Mouse (Mus musculus): Measurements from ENCODE around the gene H2afy2. TPM values are rescaled to one million over a fixed set of nuclear protein-coding genes. Genes with fewer than 3 reads are reported as not detected.
A peak's percentile ranks its signal among the peaks of the same experiment; 100 is the strongest.

H2afy2 gene
- polyA plus RNA-seq, 2 experiments, result 1.5 to 1.7 TPM

- Histone ChIP-seq H3K4me2 (ENCODE audit: low read depth) (no peak overlapping the region), H3K27ac (no peak overlapping the region), H3K4me1 (replicated peaks; ENCODE audit: control insufficient read depth in 2 of 2, insufficient read depth in 2 of 2, low read length in 1 of 2) (no peaks in the 10 kb centered on the region), H3K9me3 (ENCODE audit: control insufficient read depth, low read length) (no peaks in the 10 kb centered on the region), H3K4me3 (ENCODE audit: insufficient read depth in 1 of 2, low read depth in 2 of 2, low read length in 2 of 2) (no peak overlapping the region), H3K36me3 (replicated peaks; ENCODE audit: control insufficient read depth, insufficient read depth, low read depth) (peaks cover 4% of the 10 kb centered on the region; the same call in 1 of the 2 replicates), H3K9ac (replicated peaks) (no peak overlapping the region), H3K27me3 (ENCODE audit: control insufficient read depth, insufficient read depth, low read length) (no peaks in the 10 kb centered on the region)
- no peak for DNase-seq (ENCODE audit: low read depth in 3 of 3, low spot score in 3 of 3)
- TF ChIP-seq CTCF (IDR thresholded peaks at IDR 0.05; ENCODE audit: low read depth) (no peak), EP300 (IDR thresholded peaks at IDR 0.05; ENCODE audit: low read depth) (no peak)
- ATAC-seq (ENCODE audit: insufficient read depth), result no peak
- WGBS (ENCODE audit: insufficient replicate concordance), result 60% methylated on average over 6 of the region's 6 CpGs
Observed at GRCm38 (mm10) chr10:61706412-61707375, 77.3 kb downstream of the H2afy2 start.

GRCm38 (mm10) chr10:61704663-61705062, 79.3 kb downstream of the H2afy2 start:
- WGBS (ENCODE audit: insufficient replicate concordance), result 66% methylated on average over 4 of the region's 4 CpGs
- ATAC-seq (ENCODE audit: insufficient read depth) (no peak), DNase-seq (ENCODE audit: low read depth in 3 of 3, low spot score in 3 of 3) (no peak)
- H3K27me3 ChIP-seq (ENCODE audit: control insufficient read depth, insufficient read depth, low read length), result no peaks in the 10 kb centered on the region
- no peaks in the 10 kb centered on the region for H3K9me3 ChIP-seq (ENCODE audit: control insufficient read depth, low read length)
- H3K4me2 ChIP-seq (ENCODE audit: low read depth), result no peak overlapping the region
- TF ChIP-seq EP300 (IDR thresholded peaks at IDR 0.05; ENCODE audit: low read depth) (no peak), CTCF (IDR thresholded peaks at IDR 0.05; ENCODE audit: low read depth) (no peak)
- H3K9ac ChIP-seq (replicated peaks), result no peak overlapping the region
- no peak overlapping the region for H3K27ac ChIP-seq
- H3K4me1 ChIP-seq (replicated peaks; ENCODE audit: control insufficient read depth in 2 of 2, insufficient read depth in 2 of 2, low read length in 1 of 2), result no peaks in the 10 kb centered on the region
- no peak overlapping the region for H3K4me3 ChIP-seq (ENCODE audit: insufficient read depth in 1 of 2, low read depth in 2 of 2, low read length in 2 of 2)
- H3K36me3 ChIP-seq (replicated peaks; ENCODE audit: control insufficient read depth, insufficient read depth, low read depth), result peaks cover 4% of the 10 kb centered on the region; the same call in 1 of the 2 replicates

- Histone ChIP-seq H3K4me1 (replicated peaks; ENCODE audit: control insufficient read depth in 2 of 2, insufficient read depth in 2 of 2, low read length in 1 of 2) (peaks cover 3 to 7% of the 10 kb centered on the region in 2 experiments; a peak in 2 of 4 replicates), H3K4me3 (ENCODE audit: insufficient read depth in 1 of 2, low read depth in 2 of 2, low read length in 2 of 2) (peak overlapping the region; percentile 68 to 87), H3K9me3 (ENCODE audit: control insufficient read depth, low read length) (no peaks in the 10 kb centered on the region), H3K36me3 (replicated peaks; ENCODE audit: control insufficient read depth, insufficient read depth, low read depth) (peaks cover 8% of the 10 kb centered on the region), H3K9ac (replicated peaks) (no peak overlapping the region; the same call in 1 of the 2 replicates), H3K27ac (no peak overlapping the region), H3K4me2 (ENCODE audit: low read depth) (peak overlapping the region; percentile 98), H3K27me3 (ENCODE audit: control insufficient read depth, insufficient read depth, low read length) (no peaks in the 10 kb centered on the region)
- no peak for DNase-seq (ENCODE audit: low read depth in 3 of 3, low spot score in 3 of 3)
- 70% methylated on average over 2 of the region's 2 CpGs for WGBS (ENCODE audit: insufficient replicate concordance)
- no peak for ATAC-seq (ENCODE audit: insufficient read depth)
- TF ChIP-seq CTCF (IDR thresholded peaks at IDR 0.05; ENCODE audit: low read depth) (no peak), EP300 (IDR thresholded peaks at IDR 0.05; ENCODE audit: low read depth) (no peak)
Observed at GRCm38 (mm10) chr10:61697028-61697427, 86.9 kb downstream of the H2afy2 start.

GRCm38 (mm10) chr10:61696560-61696823, 87.5 kb downstream of the H2afy2 start:
- no peaks in the 10 kb centered on the region for H3K9me3 ChIP-seq (ENCODE audit: control insufficient read depth, low read length)
- H3K27ac ChIP-seq, result no peak overlapping the region
- TF ChIP-seq EP300 (IDR thresholded peaks at IDR 0.05; ENCODE audit: low read depth) (no peak), CTCF (IDR thresholded peaks at IDR 0.05; ENCODE audit: low read depth) (no peak)
- peak overlapping the region; percentile 98 for H3K4me2 ChIP-seq (ENCODE audit: low read depth)
- H3K27me3 ChIP-seq (ENCODE audit: control insufficient read depth, insufficient read depth, low read length), result no peaks in the 10 kb centered on the region
- no peak for ATAC-seq (ENCODE audit: insufficient read depth)
- peaks cover 12% of the 10 kb centered on the region for H3K36me3 ChIP-seq (replicated peaks; ENCODE audit: control insufficient read depth, insufficient read depth, low read depth)
- H3K4me1 ChIP-seq (replicated peaks; ENCODE audit: control insufficient read depth in 2 of 2, insufficient read depth in 2 of 2, low read length in 1 of 2), result peaks cover 3 to 7% of the 10 kb centered on the region in 2 experiments; a peak in 2 of 4 replicates
- WGBS (ENCODE audit: insufficient replicate concordance), result 5% methylated on average over 19 of the region's 19 CpGs
- H3K9ac ChIP-seq (replicated peaks), result peak overlapping the region; percentile 64
- peak overlapping the region; percentile 68 to 87 for H3K4me3 ChIP-seq (ENCODE audit: insufficient read depth in 1 of 2, low read depth in 2 of 2, low read length in 2 of 2)
- no peak for DNase-seq (ENCODE audit: low read depth in 3 of 3, low spot score in 3 of 3)
